Mouse (Mus musculus): ENCODE measurements around the gene Slc25a47. TPM values are rescaled to one million over a fixed set of nuclear protein-coding genes. Genes with fewer than 3 reads are reported as not detected.

Gene Slc25a47
- polyA plus RNA-seq, 1 experiment from 2014 or later: 2.0 TPM

MicroRNAs encoded within 50 kb of the gene (microRNA counts, 519-probe panel; counts per million panel counts)
- 114 counts per million for microRNA mmu-miR-345-3p
- microRNA mmu-miR-345-5p: 114 counts per million

Small RNA genes within 50 kb of the gene (microRNA-seq; reads per million reads assigned to microRNA genes)
- gene Mir345: 78.1 reads per million, percentile 48 among the genes with 10 or more reads in this experiment

Other genes starting within 250 kb of the Slc25a47 start
- gene Degs2, start 133.7 kb upstream of the Slc25a47 start, polyA plus RNA-seq (2015; fragmentation: Nextera tagmentation; extraction: Ambion mirVana): 0.12 and 0.16 TPM in 2 replicates
- 7.7 and 10.6 TPM in 2 replicates for gene Yy1, start 43.1 kb upstream of the Slc25a47 start, polyA plus RNA-seq (2015; fragmentation: Nextera tagmentation; extraction: Ambion mirVana)
- 0.98 and 1.0 TPM in 2 replicates for gene Slc25a29, start 163 bp upstream of the Slc25a47 start, polyA plus RNA-seq (2015; fragmentation: Nextera tagmentation; extraction: Ambion mirVana)
- 2.7 TPM in 2 replicates for gene Wdr25, start 57.6 kb downstream of the Slc25a47 start, polyA plus RNA-seq (2015; fragmentation: Nextera tagmentation; extraction: Ambion mirVana)
- gene Wars, start 58.1 kb downstream of the Slc25a47 start, polyA plus RNA-seq (2015; fragmentation: Nextera tagmentation; extraction: Ambion mirVana): 39.6 and 48.0 TPM in 2 replicates
- 0.39 and 0.74 TPM in 2 replicates for gene Begain, start 232.2 kb downstream of the Slc25a47 start, polyA plus RNA-seq (2015; fragmentation: Nextera tagmentation; extraction: Ambion mirVana)

Measured in liver, embryonic 13.5 days (tissue).